Mouse (Mus musculus) erythroblast, embryonic 14.5 days (primary cell): ENCODE data around the gene Sgms1.

Experiments used
- GATA1 ChIP-seq: IDR thresholded peaks from 2 replicates; pipeline ENCODE4 v1.6.1; 2012; ENCODE audit warnings: low read length, inconsistent platforms, mixed read lengths
- TAL1 ChIP-seq: IDR thresholded peaks from 3 replicates; pipeline ENCODE4 v1.6.1; 2012; ENCODE audit warnings: low read length, inconsistent platforms, mixed read lengths

GRCm38 (mm10) chr19:32287839-32288238 lies 101.7 kb downstream of the Sgms1 start:
- TF ChIP-seq GATA1 = no peak
- no peak for TF ChIP-seq TAL1
